Mouse (Mus musculus): ENCODE data around the gene Trem1. TPM values are rescaled to one million over a fixed set of nuclear protein-coding genes. Genes with fewer than 3 reads are reported as not detected.

Trem1 gene
- not detected for total RNA-seq (2021)
- long read RNA-seq, experiment 1, result 0 reads
- long read RNA-seq, experiment 2, result 0 reads

- DNase-seq (ENCODE audit: low spot score in 2 of 2), result no peak
- no peak within 1 kb of the TSS for H3K27ac ChIP-seq
- H3K4me3 ChIP-seq, result no peak within 1 kb of the TSS
- no peak for TF ChIP-seq CTCF (conservative IDR thresholded peaks at IDR 0.05)
Measured at GRCm38 (mm10) chr17:48232518-48232917, at the start of gene Trem1. Gene Trem1, plus strand, starts transcription at chr17:48232768.

GRCm38 (mm10) chr17:48185252-48185651 is 47.3 kb upstream of the Trem1 start:
- no peak for TF ChIP-seq CTCF (conservative IDR thresholded peaks at IDR 0.05)
- no peak overlapping the region for H3K27ac ChIP-seq
- DNase-seq (ENCODE audit: low spot score in 2 of 2), result no peak
- H3K4me3 ChIP-seq, result no peak overlapping the region

- no peak for TF ChIP-seq CTCF (conservative IDR thresholded peaks at IDR 0.05)
- no peak overlapping the region for H3K27ac ChIP-seq
Measured at GRCm38 (mm10) chr17:48192366-48192765, 40.2 kb upstream of the Trem1 start.

GRCm38 (mm10) chr17:48203086-48203485 is 29.5 kb upstream of the Trem1 start:
- Histone ChIP-seq H3K4me3 (no peak overlapping the region), H3K27ac (no peak overlapping the region)
- DNase-seq (ENCODE audit: low spot score in 2 of 2), result no peak
- no peak for TF ChIP-seq CTCF (conservative IDR thresholded peaks at IDR 0.05)

More at GRCm38 (mm10) chr17:48192366-48192765, 40.2 kb upstream of the Trem1 start:
- DNase-seq (ENCODE audit: low spot score in 2 of 2), result no peak
- H3K4me3 ChIP-seq, result no peak overlapping the region

DNA sequence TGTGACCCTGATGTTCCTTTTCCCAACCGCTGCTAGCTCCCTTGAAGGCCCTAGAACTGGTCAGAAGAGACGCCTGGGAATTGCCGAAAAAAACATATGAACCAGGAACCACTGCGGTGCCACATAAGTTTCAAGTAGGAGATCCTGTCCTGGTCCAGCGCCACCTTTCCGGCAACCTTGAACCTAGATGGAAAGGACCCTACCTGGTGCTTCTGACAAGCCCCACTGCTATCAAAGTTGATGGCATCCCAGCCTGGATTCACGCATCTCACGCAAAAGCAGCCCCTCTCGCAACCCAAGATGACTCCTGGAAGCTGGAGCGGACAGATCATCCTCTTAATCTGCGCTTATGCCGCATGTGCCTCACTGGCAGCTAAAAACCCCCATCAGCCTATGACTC is 20.0 kb upstream of the Trem1 start:
- H3K4me3 ChIP-seq, result no peak overlapping the region
- no peak for DNase-seq (ENCODE audit: low spot score in 2 of 2)
- H3K27ac ChIP-seq, result no peak overlapping the region
- no peak for TF ChIP-seq CTCF (conservative IDR thresholded peaks at IDR 0.05)

GRCm38 (mm10) chr17:48213511-48213910 is 19.1 kb upstream of the Trem1 start:
- Histone ChIP-seq H3K27ac (no peak overlapping the region), H3K4me3 (no peak overlapping the region)
- TF ChIP-seq CTCF (conservative IDR thresholded peaks at IDR 0.05), result no peak
- no peak for DNase-seq (ENCODE audit: low spot score in 2 of 2)

DNA sequence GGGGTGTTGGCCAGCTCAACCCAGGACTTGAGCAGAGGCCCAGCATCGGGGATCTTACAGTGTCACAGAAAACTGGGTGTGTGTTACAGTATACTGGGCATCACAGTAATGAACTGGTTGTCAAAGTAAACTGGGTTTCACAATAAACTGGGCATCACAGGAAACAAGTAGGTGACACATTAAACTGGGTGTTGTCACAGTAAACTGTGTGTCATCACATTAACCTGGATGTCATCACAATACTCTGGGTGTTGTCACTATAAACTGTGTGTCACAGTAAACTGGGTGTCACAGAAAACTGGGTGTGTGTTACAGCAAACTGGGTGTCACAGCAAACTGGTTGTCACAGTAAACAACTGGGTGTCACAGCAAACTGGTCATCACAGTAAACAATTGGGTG is 17.1 kb upstream of the Trem1 start:
- no peak overlapping the region for H3K27ac ChIP-seq
- no peak for DNase-seq (ENCODE audit: low spot score in 2 of 2)
- no peak for TF ChIP-seq CTCF (conservative IDR thresholded peaks at IDR 0.05)
- H3K4me3 ChIP-seq, result no peak overlapping the region

- no peak overlapping the region for H3K4me3 ChIP-seq
- no peak for TF ChIP-seq CTCF (conservative IDR thresholded peaks at IDR 0.05)
- no peak for DNase-seq (ENCODE audit: low spot score in 2 of 2)
- no peak overlapping the region for H3K27ac ChIP-seq
Measured at GRCm38 (mm10) chr17:48230680-48231079, 1.9 kb upstream of the Trem1 start.

- TF ChIP-seq CTCF (conservative IDR thresholded peaks at IDR 0.05), result no peak; the same call in 1 of the 2 replicates
- no peak overlapping the region for H3K27ac ChIP-seq
- no peak for DNase-seq (ENCODE audit: low spot score in 2 of 2)
- no peak overlapping the region for H3K4me3 ChIP-seq
Measured at GRCm38 (mm10) chr17:48233789-48234188, 1.2 kb downstream of the Trem1 start.

- H3K27ac ChIP-seq, result no peak overlapping the region
- no peak overlapping the region for H3K4me3 ChIP-seq
- no peak for DNase-seq (ENCODE audit: low spot score in 2 of 2)
- no peak for TF ChIP-seq CTCF (conservative IDR thresholded peaks at IDR 0.05)
Measured at GRCm38 (mm10) chr17:48234550-48234949, 2.0 kb downstream of the Trem1 start.

- Histone ChIP-seq H3K27ac (no peak overlapping the region), H3K4me3 (no peak overlapping the region)
- no peak for DNase-seq (ENCODE audit: low spot score in 2 of 2)
- TF ChIP-seq CTCF (conservative IDR thresholded peaks at IDR 0.05), result no peak
Measured at GRCm38 (mm10) chr17:48235773-48236370, 3.3 kb downstream of the Trem1 start.

DNA sequence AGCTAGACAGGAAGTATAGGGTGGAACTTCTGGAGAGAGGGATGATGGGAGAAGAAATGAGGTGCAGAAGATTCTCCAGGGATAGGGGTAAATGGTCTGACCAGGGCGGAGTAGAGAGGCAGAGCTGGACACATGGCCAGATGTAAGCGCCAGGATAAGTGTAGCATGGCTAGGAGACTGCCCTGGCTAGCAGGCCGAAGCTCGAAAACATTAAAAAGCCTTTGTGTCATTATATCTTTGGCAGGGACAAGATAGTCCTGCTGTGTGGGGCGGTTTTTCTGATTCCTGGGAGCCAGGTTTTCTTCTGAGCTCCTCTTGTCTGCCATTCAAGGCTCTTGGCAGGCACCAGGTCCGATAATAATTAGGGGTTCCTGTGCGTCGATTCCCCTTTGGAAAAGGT is 5.1 kb downstream of the Trem1 start:
- TF ChIP-seq CTCF (conservative IDR thresholded peaks at IDR 0.05), result no peak
- H3K27ac ChIP-seq, result no peak overlapping the region

GRCm38 (mm10) chr17:48247221-48247928 is 14.8 kb downstream of the Trem1 start, which contains the start of gene Trem3:
Gene Trem3, plus strand, starts transcription at chr17:48247777.
- Histone ChIP-seq H3K4me3 (no peak within 1 kb of the TSS), H3K27ac (no peak within 1 kb of the TSS)
- TF ChIP-seq CTCF (conservative IDR thresholded peaks at IDR 0.05), result no peak
- no peak for DNase-seq (ENCODE audit: low spot score in 2 of 2)

More for the DNA sequence above, 5.1 kb downstream of the Trem1 start:
- no peak for DNase-seq (ENCODE audit: low spot score in 2 of 2)
- no peak overlapping the region for H3K4me3 ChIP-seq

DNA sequence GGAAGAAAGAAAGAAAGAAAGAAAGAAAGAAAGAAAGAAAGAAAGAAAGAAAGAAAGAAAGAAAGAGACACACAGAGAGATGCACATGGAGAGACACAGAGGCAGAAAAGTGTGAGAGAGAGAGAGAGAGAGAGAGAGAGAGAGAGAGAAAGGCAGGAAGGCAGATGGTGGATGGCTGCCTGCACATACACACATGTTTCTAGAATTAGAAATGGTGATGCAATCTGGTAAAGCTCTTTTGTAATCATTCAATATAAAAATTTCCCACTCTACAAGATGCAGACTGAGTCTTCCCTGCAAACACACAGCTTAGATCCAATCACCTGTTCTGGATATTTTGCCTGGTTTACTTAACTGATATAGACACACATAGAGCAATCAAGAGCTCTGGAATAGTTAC is 16.5 kb downstream of the Trem1 start:
- DNase-seq (ENCODE audit: low spot score in 2 of 2), result peak in 1 of 2 experiments; percentile 46
- no peak for TF ChIP-seq CTCF (conservative IDR thresholded peaks at IDR 0.05)
- Histone ChIP-seq H3K4me3 (no peak overlapping the region), H3K27ac (peak overlapping the region; percentile 20; the same call in 1 of the 2 replicates)

All from layer of hippocampus, adult 2 months (tissue).